In the genomic region with DNA sequence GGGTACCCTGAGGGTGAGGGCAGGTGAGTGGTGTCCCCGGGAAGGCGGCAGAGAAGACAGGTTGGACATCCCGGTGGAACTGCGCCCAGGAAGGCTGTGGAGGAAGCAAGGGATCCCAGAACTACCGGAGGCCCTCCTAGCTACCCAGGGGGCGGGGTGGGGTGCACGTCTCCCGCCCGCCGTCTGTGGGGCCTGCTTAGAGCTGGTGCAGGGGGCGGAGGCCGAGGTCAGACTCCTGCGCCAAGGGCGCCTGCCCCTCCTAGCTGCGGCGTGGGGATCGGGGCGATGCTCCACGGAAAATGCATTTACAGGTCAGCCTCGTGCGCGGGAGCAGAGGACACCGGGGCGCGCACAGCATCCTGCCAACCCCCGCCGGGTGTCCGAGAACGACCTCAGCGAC, we compare ENCODE assay signal across 8 mouse cellular contexts. TPM values are rescaled to one million over a fixed set of nuclear protein-coding genes. Genes with fewer than 3 reads are reported as not detected.
DNase-seq lines count a peak whose midpoint lies in the region; ATAC-seq and TF ChIP-seq lines count a peak whose summit lies in the region.

No protein-coding gene starts in this region.

- no peak for TF ChIP-seq EP300 in heart, postnatal 0 days (IDR thresholded peaks at IDR 0.05; ENCODE audit: low read depth)

- peak; percentile 12; the same call in 1 of the 2 replicates for ATAC-seq in heart, postnatal 0 days (ENCODE audit: insufficient read depth, low read depth)
- peak; percentile 17; the same call in 1 of the 2 replicates for ATAC-seq in lung, embryonic 16.5 days (ENCODE audit: low read depth)

- H3K27me3 ChIP-seq in heart, postnatal 0 days (ENCODE audit: control insufficient read depth, insufficient read depth, low read length): no peaks in the 10 kb centered on the region
- no peaks in the 10 kb centered on the region for H3K27me3 ChIP-seq in lung, embryonic 16.5 days (ENCODE audit: control insufficient read depth, insufficient read depth, low read depth, low read length)

- H3K9ac ChIP-seq in heart, postnatal 0 days (replicated peaks; ENCODE audit: low read depth, low read length): peak overlapping the region; percentile 79
- peak overlapping the region; percentile 90 for H3K9ac ChIP-seq in lung, embryonic 16.5 days (ENCODE audit: low read length)

- no peak for TF ChIP-seq CTCF in layer of hippocampus, adult 2 months (conservative IDR thresholded peaks at IDR 0.05)
- no peak for TF ChIP-seq CTCF in heart, postnatal 0 days (IDR thresholded peaks at IDR 0.05; ENCODE audit: low read depth)

- H3K27ac ChIP-seq in layer of hippocampus, adult 2 months: peak overlapping the region; percentile 82
- H3K27ac ChIP-seq in brown adipose tissue, adult 24 weeks (replicated peaks; ENCODE audit: low read depth, low read length): peak overlapping the region; percentile 93
- H3K27ac ChIP-seq in heart, postnatal 0 days (ENCODE audit: low read depth): peak overlapping the region; percentile 90
- peak overlapping the region; percentile 76 for H3K27ac ChIP-seq in lung, embryonic 16.5 days (ENCODE audit: low read length)

- DNase-seq in layer of hippocampus, adult 2 months (ENCODE audit: low spot score in 2 of 2): no peak
- no peak for DNase-seq in layer of hippocampus, adult 9-11 months
- DNase-seq in heart, postnatal 0 days (ENCODE audit: low spot score): no peak
- DNase-seq in thymus, postnatal 0 days (ENCODE audit: low spot score): peak; percentile 34
- DNase-seq in adrenal gland, postnatal 14 days: no peak
- DNase-seq in natural killer cell, adult 2 months (ENCODE audit: low spot score in 2 of 2): no peak

- peak overlapping the region; percentile 88 for H3K4me2 ChIP-seq in heart, postnatal 0 days (ENCODE audit: low read depth, low read length)
- peak overlapping the region; percentile 92 for H3K4me2 ChIP-seq in lung, embryonic 16.5 days (ENCODE audit: low read depth, low read length)

- H3K9me3 ChIP-seq in heart, postnatal 0 days (replicated peaks; ENCODE audit: control insufficient read depth, low read length): no peaks in the 10 kb centered on the region
- no peaks in the 10 kb centered on the region for H3K9me3 ChIP-seq in lung, embryonic 16.5 days (ENCODE audit: control insufficient read depth, low read length)

- H3K36me3 ChIP-seq in heart, postnatal 0 days (replicated peaks; ENCODE audit: control insufficient read depth, insufficient read depth, low read length): peaks cover 3% of the 10 kb centered on the region; the same call in 1 of the 2 replicates
- no peaks in the 10 kb centered on the region for H3K36me3 ChIP-seq in lung, embryonic 16.5 days (ENCODE audit: control insufficient read depth, insufficient read depth, low read length)

- H3K4me3 ChIP-seq in layer of hippocampus, adult 2 months: peak overlapping the region; percentile 74
- peak overlapping the region; percentile 77 for H3K4me3 ChIP-seq in brown adipose tissue, adult 24 weeks (ENCODE audit: insufficient read depth, low read depth, low read length)
- peak overlapping the region; percentile 71 for H3K4me3 ChIP-seq in heart, postnatal 0 days (ENCODE audit: low read depth, low read length)
- peak overlapping the region; percentile 78 for H3K4me3 ChIP-seq in lung, embryonic 16.5 days (ENCODE audit: low read length)

- WGBS in heart, postnatal 0 days: 1% methylated on average over 28 of the region's 30 CpGs
- WGBS in lung, embryonic 16.5 days: 0% methylated on average over 29 of the region's 30 CpGs

- H3K4me1 ChIP-seq in brown adipose tissue, adult 24 weeks (ENCODE audit: control insufficient read depth, insufficient read depth, insufficient read length, low read length): peaks cover 8% of the 10 kb centered on the region
- peaks cover 24% of the 10 kb centered on the region for H3K4me1 ChIP-seq in heart, postnatal 0 days (ENCODE audit: control insufficient read depth, insufficient read depth)
- H3K4me1 ChIP-seq in lung, embryonic 16.5 days (replicated peaks; ENCODE audit: control insufficient read depth, insufficient read depth, low read length): peaks cover 22% of the 10 kb centered on the region

RNA-seq across cellular contexts. Expression of a gene that starts 0.4 kb away (rescaled TPM):
- total RNA-seq in layer of hippocampus, adult 2 months (2021): 10 to 100 TPM; 11.3 to 16.4 TPM
- 2.0 and 4.8 TPM in 2 replicates for polyA plus RNA-seq in brown adipose tissue, adult 24 weeks (2012; ENCODE audit: insufficient read depth, insufficient read length, missing spikeins)
- 31.2 and 34.8 TPM in 2 replicates for total RNA-seq in heart, postnatal 0 days (2014; rRNA removed; ENCODE audit: low replicate concordance)
- polyA plus RNA-seq in heart, postnatal 0 days (2015; fragmentation: Nextera tagmentation; extraction: Ambion mirVana): 18.1 and 20.2 TPM in 2 replicates
- 43.4 and 43.5 TPM in 2 replicates for polyA plus RNA-seq in lung, embryonic 16.5 days (2015; fragmentation: Nextera tagmentation; extraction: Ambion mirVana)
- 22.8 and 26.5 TPM in 2 replicates for polyA plus RNA-seq in thymus, postnatal 0 days (2015; fragmentation: Nextera tagmentation; extraction: Ambion mirVana)
- total RNA-seq in adrenal gland, postnatal 14 days (2021): 16.2 and 18.8 TPM in 2 replicates

RNA-seq across cellular contexts. Expression of a gene that starts 0.5 kb away (rescaled TPM):
- total RNA-seq in layer of hippocampus, adult 2 months (2021): 1 to 10 TPM; 1.4 to 2.4 TPM
- polyA plus RNA-seq in brown adipose tissue, adult 24 weeks (2012; ENCODE audit: insufficient read depth, insufficient read length, missing spikeins): 0.46 and 0.52 TPM in 2 replicates
- 0.08 and 0.58 TPM in 2 replicates for total RNA-seq in heart, postnatal 0 days (2014; rRNA removed; ENCODE audit: low replicate concordance)
- 0.74 and 0.78 TPM in 2 replicates for polyA plus RNA-seq in heart, postnatal 0 days (2015; fragmentation: Nextera tagmentation; extraction: Ambion mirVana)
- 4.0 and 4.5 TPM in 2 replicates for polyA plus RNA-seq in lung, embryonic 16.5 days (2015; fragmentation: Nextera tagmentation; extraction: Ambion mirVana)
- 1.8 TPM in 2 replicates for polyA plus RNA-seq in thymus, postnatal 0 days (2015; fragmentation: Nextera tagmentation; extraction: Ambion mirVana)
- 1.9 and 2.7 TPM in 2 replicates for total RNA-seq in adrenal gland, postnatal 14 days (2021)

RNA-seq across cellular contexts. Expression of a gene that starts 14.6 kb away (rescaled TPM):
- 10 to 100 TPM; 59.8 to 65.2 TPM for total RNA-seq in layer of hippocampus, adult 2 months (2021)
- 11.1 and 11.6 TPM in 2 replicates for polyA plus RNA-seq in brown adipose tissue, adult 24 weeks (2012; ENCODE audit: insufficient read depth, insufficient read length, missing spikeins)
- 38.6 and 54.3 TPM in 2 replicates for total RNA-seq in heart, postnatal 0 days (2014; rRNA removed; ENCODE audit: low replicate concordance)
- polyA plus RNA-seq in heart, postnatal 0 days (2015; fragmentation: Nextera tagmentation; extraction: Ambion mirVana): 25.8 and 30.0 TPM in 2 replicates
- 41.1 and 41.8 TPM in 2 replicates for polyA plus RNA-seq in lung, embryonic 16.5 days (2015; fragmentation: Nextera tagmentation; extraction: Ambion mirVana)
- 62.4 and 66.1 TPM in 2 replicates for polyA plus RNA-seq in thymus, postnatal 0 days (2015; fragmentation: Nextera tagmentation; extraction: Ambion mirVana)
- total RNA-seq in adrenal gland, postnatal 14 days (2021): 39.0 and 39.9 TPM in 2 replicates

RNA-seq across cellular contexts. Expression of a gene that starts 30.7 kb away (rescaled TPM):
- total RNA-seq in layer of hippocampus, adult 2 months (2021): 10 to 100 TPM; 41.7 to 48.2 TPM
- 43.4 and 50.7 TPM in 2 replicates for polyA plus RNA-seq in brown adipose tissue, adult 24 weeks (2012; ENCODE audit: insufficient read depth, insufficient read length, missing spikeins)
- 34.1 and 58.2 TPM in 2 replicates for total RNA-seq in heart, postnatal 0 days (2014; rRNA removed; ENCODE audit: low replicate concordance)
- polyA plus RNA-seq in heart, postnatal 0 days (2015; fragmentation: Nextera tagmentation; extraction: Ambion mirVana): 59.7 and 61.4 TPM in 2 replicates
- polyA plus RNA-seq in lung, embryonic 16.5 days (2015; fragmentation: Nextera tagmentation; extraction: Ambion mirVana): 111 and 116 TPM in 2 replicates
- 196 and 207 TPM in 2 replicates for polyA plus RNA-seq in thymus, postnatal 0 days (2015; fragmentation: Nextera tagmentation; extraction: Ambion mirVana)
- 64.2 and 74.7 TPM in 2 replicates for total RNA-seq in adrenal gland, postnatal 14 days (2021)

RNA-seq across cellular contexts. Expression of a gene that starts 38.4 kb away (rescaled TPM):
- total RNA-seq in layer of hippocampus, adult 2 months (2021): 10 to 100 TPM; 33.7 to 37.3 TPM
- polyA plus RNA-seq in brown adipose tissue, adult 24 weeks (2012; ENCODE audit: insufficient read depth, insufficient read length, missing spikeins): 76.0 and 82.6 TPM in 2 replicates
- total RNA-seq in heart, postnatal 0 days (2014; rRNA removed; ENCODE audit: low replicate concordance): 28.4 and 45.5 TPM in 2 replicates
- polyA plus RNA-seq in heart, postnatal 0 days (2015; fragmentation: Nextera tagmentation; extraction: Ambion mirVana): 93.0 and 106 TPM in 2 replicates
- polyA plus RNA-seq in lung, embryonic 16.5 days (2015; fragmentation: Nextera tagmentation; extraction: Ambion mirVana): 103 and 104 TPM in 2 replicates
- polyA plus RNA-seq in thymus, postnatal 0 days (2015; fragmentation: Nextera tagmentation; extraction: Ambion mirVana): 77.3 and 85.7 TPM in 2 replicates
- 47.1 and 52.0 TPM in 2 replicates for total RNA-seq in adrenal gland, postnatal 14 days (2021)
